Mouse (Mus musculus) hindbrain, embryonic 12.5 days (tissue): ENCODE measurements around the gene Iars2. TPM values are rescaled to one million over a fixed set of nuclear protein-coding genes. Genes with fewer than 3 reads are reported as not detected.

Experiments used
- ATAC-seq: fragments of 200-750 bp; cut with Nextera tagmentation; 2 replicates; pipeline ENCODE4 v1.8.0; 2017; ENCODE audit warnings: moderate TSS enrichment; ENCODE audit not compliant: low FRiP score
- H3K27ac ChIP-seq: fragments of 300-500 bp; sonication (generic); 2 replicates; pipeline ENCODE4 v1.5.1; 2016; ENCODE audit warnings: mild to moderate bottlenecking
- H3K27me3 ChIP-seq: fragments of 300-500 bp; sonication (generic); 2 replicates; pipeline ENCODE4 v1.6.1; 2016; ENCODE audit warnings: mild to moderate bottlenecking
- H3K36me3 ChIP-seq: fragments of 300-500 bp; sonication (generic); 2 replicates; pipeline ENCODE4 v1.6.1; 2016; ENCODE audit warnings: mild to moderate bottlenecking
- H3K4me1 ChIP-seq: fragments of 300-500 bp; sonication (generic); 2 replicates; pipeline ENCODE4 v1.6.1; 2016
- H3K4me2 ChIP-seq: fragments of 300-500 bp; sonication (generic); replicated peaks from 2 replicates; pipeline ENCODE4 v1.6.1; 2016; ENCODE audit warnings: mild to moderate bottlenecking
- H3K4me3 ChIP-seq: fragments of 300-500 bp; sonication (generic); 2 replicates; pipeline ENCODE4 v1.5.1; 2016; ENCODE audit warnings: mild to moderate bottlenecking
- H3K9ac ChIP-seq: fragments of 300-500 bp; sonication (generic); 2 replicates; pipeline ENCODE4 v1.6.1; 2016; ENCODE audit warnings: mild to moderate bottlenecking, moderate library complexity
- H3K9me3 ChIP-seq: fragments of 300-500 bp; sonication (generic); replicated peaks from 2 replicates; pipeline ENCODE4 v1.6.1; 2016; ENCODE audit warnings: mild to moderate bottlenecking
- WGBS: fragments of 180-500 bp; shearing (Covaris S2); methylation state at CpG from one replicate; pipeline ENCODE4 v1.1.7; 2016; 5-methylcytosine and 5-hydroxymethylcytosine counted together
- polyA plus RNA-seq: library from polyadenylated mRNA; unstranded; fragments of >200 nt; fragmentation: Nextera tagmentation; extraction: Ambion mirVana; gene quantifications from 2 replicates; pipeline ENCODE4 v1.2.1, GENCODE M21; 2016

Gene Iars2
- 24.7 and 25.0 TPM in 2 replicates for polyA plus RNA-seq

DNA sequence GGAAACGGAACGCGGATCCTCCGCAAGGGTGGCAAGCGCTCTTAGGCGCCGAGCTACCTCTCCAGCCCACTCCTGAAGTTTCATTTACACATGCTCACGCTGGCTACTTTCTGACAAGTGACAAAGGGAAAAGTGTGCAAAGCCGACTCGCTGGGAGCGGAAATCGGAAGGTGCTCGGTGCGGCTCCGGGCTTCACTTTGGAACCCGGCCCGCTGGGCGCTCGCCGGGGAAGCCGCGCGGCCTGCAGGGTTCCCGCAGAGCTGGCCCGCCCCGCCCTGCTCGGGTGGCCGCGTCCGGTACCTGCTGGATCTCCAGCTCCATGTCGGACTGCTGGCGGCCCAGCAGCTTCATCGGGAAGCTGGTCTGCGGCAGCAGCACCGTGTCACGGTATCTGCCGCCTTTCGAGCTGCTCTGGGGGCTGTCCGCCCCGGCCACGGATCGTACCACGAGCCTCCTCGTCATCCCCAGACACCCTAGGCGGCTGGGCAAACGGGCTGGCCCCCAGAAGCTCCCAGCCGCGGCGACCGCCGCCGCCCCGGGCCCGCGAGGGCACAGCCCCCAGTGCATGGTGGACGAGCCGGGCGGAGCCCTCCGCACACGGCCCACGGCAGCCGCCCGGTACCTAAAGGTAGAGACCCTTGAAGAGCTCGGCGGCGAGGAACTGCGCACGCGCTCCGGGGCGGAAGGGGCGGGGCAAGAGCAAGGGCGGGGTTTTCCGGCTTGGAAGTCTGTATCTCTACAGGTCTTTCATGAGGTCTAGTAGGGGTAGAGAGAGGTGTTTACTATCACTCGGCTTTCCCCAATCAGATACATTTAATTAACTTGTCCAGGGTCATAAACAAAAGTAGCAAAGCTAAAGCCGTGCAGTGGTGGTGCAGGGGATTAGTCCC lies at the start of gene Iars2:
Gene Iars2 (minus strand): TSS at position 676 of the 890 bp plus-strand sequence.
- WGBS, result under 1% methylated on average over 76 of the region's 76 CpGs
- Histone ChIP-seq H3K4me3 (peak within 1 kb of the TSS; percentile 95), H3K9me3 (no peaks in the 10 kb centered on the region), H3K4me2 (peak within 1 kb of the TSS; percentile 75), H3K4me1 (peaks cover 18% of the 10 kb centered on the region), H3K27me3 (no peaks in the 10 kb centered on the region), H3K36me3 (peaks cover 24% of the 10 kb centered on the region), H3K27ac (peak within 1 kb of the TSS; percentile 92), H3K9ac (peak within 1 kb of the TSS; percentile 93)
- peak; percentile 88 for ATAC-seq

DNA sequence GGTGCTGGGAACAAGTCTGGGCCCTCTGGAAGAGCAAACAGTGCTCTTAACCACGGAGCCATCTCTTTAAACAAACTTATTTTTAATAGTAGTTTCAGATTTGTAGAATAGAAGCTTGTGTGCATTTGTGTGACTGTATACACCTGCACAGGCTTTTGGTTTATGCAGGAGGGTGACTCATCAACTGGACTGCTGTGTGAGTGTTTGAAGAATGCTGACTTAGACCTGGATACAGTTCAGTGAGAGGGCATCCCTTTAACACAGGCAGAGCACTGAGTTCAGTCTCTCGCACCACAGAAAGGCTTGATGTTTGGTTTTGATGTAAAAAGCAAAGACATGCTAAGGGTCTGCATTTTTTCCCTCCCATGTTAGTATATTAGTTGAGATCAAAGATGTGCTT lies 48.2 kb upstream of the Iars2 start:
- H3K36me3 ChIP-seq, result peaks cover 80% of the 10 kb centered on the region
- no peaks in the 10 kb centered on the region for H3K27me3 ChIP-seq
- no peak overlapping the region for H3K4me3 ChIP-seq
- 93% methylated on average over 2 of the region's 2 CpGs for WGBS
- H3K4me2 ChIP-seq, result no peak overlapping the region
- no peak for ATAC-seq
- no peak overlapping the region for H3K9ac ChIP-seq
- H3K27ac ChIP-seq, result no peak overlapping the region
- no peaks in the 10 kb centered on the region for H3K4me1 ChIP-seq
- H3K9me3 ChIP-seq, result no peaks in the 10 kb centered on the region

DNA sequence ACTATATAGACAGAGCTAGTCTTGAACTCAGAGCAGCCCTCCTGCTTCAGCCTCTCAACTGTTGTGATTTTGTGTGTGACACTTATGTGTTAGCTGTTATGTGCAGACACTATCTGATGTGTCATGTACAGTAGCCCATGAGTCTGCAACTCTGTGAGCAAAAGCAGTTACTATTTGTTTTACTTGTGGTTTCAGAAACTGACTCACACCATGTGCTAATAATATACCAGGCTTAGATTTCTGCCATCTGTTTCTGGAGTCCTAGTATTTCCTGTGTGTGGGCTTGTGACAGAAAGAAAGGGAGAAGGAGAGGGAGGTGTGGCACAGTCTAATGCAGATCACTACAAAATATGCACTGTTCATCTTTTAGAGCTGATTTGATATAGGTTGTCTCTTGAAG lies 47.2 kb upstream of the Iars2 start:
- no peak for ATAC-seq
- Histone ChIP-seq H3K4me1 (no peaks in the 10 kb centered on the region), H3K4me2 (no peak overlapping the region), H3K9me3 (no peaks in the 10 kb centered on the region), H3K27ac (no peak overlapping the region), H3K36me3 (peaks cover 82% of the 10 kb centered on the region), H3K27me3 (no peaks in the 10 kb centered on the region), H3K4me3 (no peak overlapping the region), H3K9ac (no peak overlapping the region)

DNA sequence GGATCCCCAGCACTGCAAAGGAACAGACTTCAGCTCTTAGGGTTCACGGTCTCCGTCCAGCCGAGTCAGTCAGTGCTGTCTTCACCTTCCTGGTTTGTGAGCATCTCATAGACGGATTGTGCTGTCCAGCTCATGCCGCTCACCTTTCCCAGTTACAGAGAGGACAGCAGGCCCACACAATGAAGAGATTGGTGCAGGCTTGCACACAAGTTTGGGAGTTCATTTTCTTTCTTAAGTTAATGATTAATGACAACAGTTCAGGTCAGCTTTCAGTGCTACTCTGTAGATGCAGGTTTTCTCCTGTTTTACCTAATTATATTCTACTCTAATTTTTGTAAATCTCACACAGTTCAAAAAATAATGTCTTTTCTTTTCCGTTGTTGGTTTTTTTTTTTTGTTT lies 40.8 kb upstream of the Iars2 start:
- Histone ChIP-seq H3K27me3 (no peaks in the 10 kb centered on the region), H3K9me3 (no peaks in the 10 kb centered on the region), H3K9ac (no peak overlapping the region), H3K4me2 (no peak overlapping the region), H3K36me3 (peaks cover 44% of the 10 kb centered on the region), H3K4me3 (no peak overlapping the region), H3K27ac (no peak overlapping the region), H3K4me1 (peaks cover 6% of the 10 kb centered on the region)
- ATAC-seq, result no peak
- 95% methylated on average over 6 of the region's 6 CpGs for WGBS

DNA sequence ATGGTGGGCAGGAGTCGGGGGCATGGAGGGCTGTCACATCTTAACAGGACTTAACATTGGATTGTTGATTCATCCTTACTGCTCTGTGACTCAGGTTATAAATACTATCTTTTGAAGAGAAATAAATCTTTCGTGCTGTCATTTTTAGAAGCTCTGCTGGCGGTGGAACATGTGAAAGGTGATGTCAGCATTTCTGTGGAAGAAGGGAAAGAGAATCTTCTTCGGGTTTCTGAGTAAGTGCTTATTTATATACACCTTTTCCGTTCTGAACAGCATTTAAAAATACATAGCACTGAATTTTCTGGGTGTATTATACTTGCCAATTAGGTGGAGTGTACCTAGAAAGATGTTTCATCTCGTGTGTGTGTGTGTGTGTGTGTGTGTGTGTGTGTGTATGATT lies 38.2 kb upstream of the Iars2 start:
- 91% methylated on average over 6 of the region's 6 CpGs for WGBS
- H3K4me2 ChIP-seq, result no peak overlapping the region
- ATAC-seq, result no peak
- H3K27ac ChIP-seq, result no peak overlapping the region
- H3K9me3 ChIP-seq, result no peaks in the 10 kb centered on the region
- peaks cover 17% of the 10 kb centered on the region for H3K4me1 ChIP-seq
- no peak overlapping the region for H3K9ac ChIP-seq
- peaks cover 24% of the 10 kb centered on the region for H3K36me3 ChIP-seq
- H3K4me3 ChIP-seq, result no peak overlapping the region
- no peaks in the 10 kb centered on the region for H3K27me3 ChIP-seq

DNA sequence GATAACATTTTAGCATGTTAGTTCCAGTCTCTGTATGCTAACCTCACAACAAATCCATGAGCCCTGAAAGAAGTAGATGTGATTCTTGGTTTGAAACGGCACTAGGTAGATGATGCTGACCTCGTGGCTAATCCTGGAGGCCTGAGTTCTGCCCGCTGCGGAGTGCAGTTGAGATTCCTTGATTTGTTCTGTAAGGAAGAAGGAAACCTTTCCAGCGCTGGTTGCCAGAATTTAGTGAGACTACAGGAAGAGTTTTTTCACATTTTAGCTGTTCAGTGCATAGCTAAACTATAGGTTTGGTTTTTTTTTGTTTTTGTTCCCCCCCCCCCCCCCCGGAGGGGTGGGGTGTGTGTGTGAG lies 35.0 kb upstream of the Iars2 start:
- Histone ChIP-seq H3K4me2 (peak overlapping the region; percentile 77), H3K27me3 (no peaks in the 10 kb centered on the region), H3K36me3 (0 out of 2 replicates have a peak, but pooled peaks cover 3% of the 10 kb centered on the region), H3K4me1 (peaks cover 21% of the 10 kb centered on the region), H3K9me3 (no peaks in the 10 kb centered on the region), H3K9ac (peak overlapping the region; percentile 92; the same call in 1 of the 2 replicates), H3K4me3 (peak overlapping the region; percentile 100), H3K27ac (no peak overlapping the region)
- no peak for ATAC-seq
- 40% methylated on average over 6 of the region's 6 CpGs for WGBS

DNA sequence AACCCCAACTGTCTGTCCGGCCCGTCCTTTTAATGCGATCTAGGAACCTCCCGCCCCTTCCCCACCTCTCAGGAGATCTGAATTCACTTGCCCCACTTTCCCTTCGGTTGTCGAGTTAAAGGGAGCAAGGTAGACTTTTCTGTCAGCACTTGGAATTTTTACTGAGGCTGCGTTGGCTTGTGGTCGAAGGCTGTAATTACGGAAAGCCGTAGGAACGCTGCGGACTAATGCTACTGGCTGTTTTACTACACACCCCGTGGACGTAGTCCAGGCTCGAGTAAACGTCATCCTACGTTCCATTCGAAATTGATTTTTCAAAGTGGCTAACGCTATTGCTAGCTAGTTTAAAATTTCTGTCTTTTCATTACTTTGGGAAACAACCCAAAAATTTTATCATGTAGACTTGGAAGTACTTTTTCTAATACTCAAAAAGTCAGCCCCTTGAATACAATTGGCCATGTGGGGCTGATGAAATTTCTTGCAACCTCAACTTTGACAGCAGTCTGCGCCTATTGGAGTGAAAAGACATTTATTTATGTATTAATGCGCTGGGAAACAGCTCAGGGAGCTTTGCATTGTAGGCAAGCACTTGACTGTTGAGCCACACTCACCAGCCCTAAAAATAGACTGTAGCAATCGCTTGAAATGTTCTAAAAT lies 34.5 kb upstream of the Iars2 start:
- Histone ChIP-seq H3K4me1 (peaks cover 21% of the 10 kb centered on the region), H3K27ac (peak overlapping the region; percentile 88), H3K4me2 (peak overlapping the region; percentile 77), H3K36me3 (0 out of 2 replicates have a peak, but pooled peaks cover 3% of the 10 kb centered on the region), H3K9me3 (no peaks in the 10 kb centered on the region), H3K9ac (peak overlapping the region; percentile 92), H3K27me3 (no peaks in the 10 kb centered on the region), H3K4me3 (peak overlapping the region; percentile 100)
- WGBS, result 7% methylated on average over 22 of the region's 22 CpGs
- peak; percentile 42 for ATAC-seq

DNA sequence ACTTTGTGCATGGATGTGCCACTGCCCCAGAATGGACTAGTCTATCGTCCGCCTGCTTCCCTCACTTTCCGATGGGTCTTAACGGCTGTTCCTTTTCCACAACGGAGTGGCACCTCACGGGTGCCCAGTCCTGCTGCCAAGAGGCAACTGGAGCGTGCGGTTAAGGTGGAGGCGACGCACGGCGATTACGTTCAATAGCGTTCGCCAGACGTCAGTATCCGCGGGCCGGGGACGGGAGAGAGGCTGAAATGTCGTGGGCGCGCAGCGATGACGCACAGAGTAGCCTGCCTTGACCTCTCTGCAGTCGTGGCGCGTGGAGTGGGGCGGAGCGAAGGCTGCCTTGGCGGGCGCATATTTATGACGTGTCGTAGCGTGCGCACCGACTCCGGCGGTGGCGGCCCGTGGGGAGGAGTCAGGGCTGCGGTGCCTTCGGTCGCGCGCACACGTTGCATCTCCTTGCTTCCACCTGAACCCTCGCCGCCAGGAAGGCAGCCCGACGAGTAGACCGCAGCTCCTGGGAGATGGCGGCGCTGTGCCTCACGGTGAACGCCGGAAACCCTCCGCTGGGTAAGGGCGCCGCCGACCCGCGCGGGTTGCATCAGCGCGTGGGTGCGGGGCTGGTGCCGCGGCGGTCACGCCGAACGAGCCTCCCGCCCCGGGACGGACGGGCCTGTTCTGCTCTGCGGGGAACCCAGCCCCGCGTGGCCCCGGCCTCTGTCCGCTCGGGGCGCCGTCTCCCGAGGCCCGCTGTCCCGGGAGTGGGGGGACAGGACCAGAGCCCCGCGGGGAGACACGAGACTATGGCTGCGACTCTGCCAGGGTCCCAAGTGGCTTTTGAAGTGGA lies 33.7 kb upstream of the Iars2 start, which contains the start of gene Eprs:
Gene Eprs (plus strand): TSS at position 368 of the 844 bp plus-strand sequence.
- H3K9ac ChIP-seq, result peak within 1 kb of the TSS; percentile 92
- H3K36me3 ChIP-seq, result peaks cover 5% of the 10 kb centered on the region; the same call in 1 of the 2 replicates
- H3K4me1 ChIP-seq, result peaks cover 21% of the 10 kb centered on the region
- no peaks in the 10 kb centered on the region for H3K27me3 ChIP-seq
- H3K27ac ChIP-seq, result peak within 1 kb of the TSS; percentile 88
- peak within 1 kb of the TSS; percentile 77 for H3K4me2 ChIP-seq
- H3K4me3 ChIP-seq, result peak within 1 kb of the TSS; percentile 100
- ATAC-seq, result peak; percentile 96
- H3K9me3 ChIP-seq, result no peaks in the 10 kb centered on the region
- WGBS, result under 1% methylated on average over 73 of the region's 92 CpGs

DNA sequence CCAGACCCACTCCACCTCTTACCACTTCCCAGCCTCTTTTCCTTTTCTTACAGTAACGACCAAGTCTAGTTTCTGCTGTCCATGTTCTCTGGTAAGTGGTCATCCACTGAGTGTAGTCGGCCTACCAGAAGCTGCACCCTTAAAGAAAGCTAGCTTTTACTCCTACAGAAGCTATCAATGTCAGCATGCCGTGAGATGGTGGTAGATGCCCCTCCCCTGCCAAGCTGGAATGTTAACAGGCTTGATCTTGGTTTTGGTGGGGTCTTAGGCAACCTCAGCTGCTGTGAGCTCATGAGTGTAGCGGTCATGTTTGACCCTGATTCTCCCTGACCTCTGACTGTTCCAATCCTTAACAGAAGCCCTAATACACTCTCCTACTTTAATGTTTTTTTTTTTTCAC lies 29.0 kb upstream of the Iars2 start:
- WGBS, result 88% methylated on average over 4 of the region's 4 CpGs
- Histone ChIP-seq H3K4me3 (no peak overlapping the region), H3K9ac (no peak overlapping the region), H3K4me2 (no peak overlapping the region), H3K27ac (no peak overlapping the region), H3K9me3 (no peaks in the 10 kb centered on the region), H3K36me3 (peaks cover 37% of the 10 kb centered on the region), H3K4me1 (peaks cover 4% of the 10 kb centered on the region), H3K27me3 (no peaks in the 10 kb centered on the region)
- no peak for ATAC-seq

DNA sequence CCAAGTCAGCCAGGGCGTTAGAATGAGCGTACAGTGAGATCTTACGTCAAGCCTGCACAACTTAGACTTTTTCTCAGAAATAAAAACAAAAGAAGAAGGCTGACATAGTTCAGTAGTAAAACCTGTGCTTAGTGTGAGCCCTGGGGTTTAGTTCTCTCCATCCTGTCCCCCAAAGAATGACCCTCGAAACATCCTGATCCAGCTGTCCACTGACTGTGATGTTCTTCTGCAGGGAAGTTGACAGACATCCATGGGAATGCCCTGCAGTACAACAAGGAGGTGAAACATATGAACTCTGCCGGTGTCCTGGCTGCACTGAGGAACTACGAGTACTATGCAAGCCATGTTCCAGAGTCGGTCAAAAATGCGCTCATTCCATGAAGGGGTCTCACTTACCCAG lies 27.1 kb upstream of the Iars2 start:
- Histone ChIP-seq H3K4me1 (no peaks in the 10 kb centered on the region), H3K4me2 (no peak overlapping the region), H3K4me3 (no peak overlapping the region), H3K36me3 (peaks cover 54% of the 10 kb centered on the region), H3K27me3 (no peaks in the 10 kb centered on the region), H3K9me3 (no peaks in the 10 kb centered on the region), H3K27ac (no peak overlapping the region), H3K9ac (no peak overlapping the region)
- no peak for ATAC-seq
- WGBS, result 95% methylated on average over 8 of the region's 8 CpGs

DNA sequence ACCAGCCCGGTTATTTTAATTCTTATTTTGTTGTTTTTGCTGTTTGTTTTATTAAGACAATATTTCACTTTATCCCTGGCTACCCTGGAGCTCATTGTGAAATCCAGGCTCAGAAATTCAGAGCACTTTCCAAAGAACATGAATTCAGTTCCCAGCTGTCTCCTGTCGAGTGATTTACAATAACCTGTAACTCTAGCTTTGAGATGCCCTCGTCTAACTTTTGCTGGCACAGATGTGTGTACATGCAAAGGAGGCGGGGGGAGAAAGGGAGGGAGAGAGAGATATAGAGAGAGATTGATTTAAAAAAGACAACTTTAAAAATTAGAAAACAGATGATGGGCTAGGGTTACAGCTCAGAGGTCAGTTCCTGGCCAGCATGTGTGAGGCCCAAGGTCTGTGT lies 25.5 kb upstream of the Iars2 start:
- Histone ChIP-seq H3K27ac (no peak overlapping the region), H3K4me2 (no peak overlapping the region), H3K27me3 (no peaks in the 10 kb centered on the region), H3K9ac (no peak overlapping the region), H3K9me3 (no peaks in the 10 kb centered on the region), H3K4me1 (no peaks in the 10 kb centered on the region), H3K36me3 (peaks cover 69% of the 10 kb centered on the region), H3K4me3 (no peak overlapping the region)
- ATAC-seq, result no peak
- 93% methylated on average over 4 of the region's 4 CpGs for WGBS

DNA sequence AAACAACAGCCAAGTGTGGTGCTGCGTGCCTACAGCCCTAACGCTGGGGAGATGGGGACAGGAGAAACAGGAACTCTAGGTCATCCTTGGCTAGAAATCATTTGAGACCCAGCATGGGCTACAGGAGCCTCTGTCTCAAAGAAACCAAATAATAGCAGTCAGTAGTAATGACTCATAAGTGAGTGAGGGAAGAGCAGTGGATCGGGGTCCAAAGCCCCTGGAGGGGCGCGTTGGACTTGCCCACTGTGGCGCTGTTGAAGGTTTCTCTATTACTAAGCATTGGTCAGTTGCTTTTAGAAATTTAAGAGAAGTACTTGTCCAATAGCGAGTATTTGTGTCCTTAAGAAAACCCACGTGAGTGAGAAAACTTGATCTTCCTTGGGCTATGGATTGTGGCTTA lies 24.2 kb upstream of the Iars2 start:
- Histone ChIP-seq H3K4me2 (no peak overlapping the region), H3K9ac (no peak overlapping the region), H3K27ac (no peak overlapping the region), H3K36me3 (peaks cover 81% of the 10 kb centered on the region), H3K27me3 (no peaks in the 10 kb centered on the region), H3K4me3 (no peak overlapping the region), H3K4me1 (no peaks in the 10 kb centered on the region), H3K9me3 (no peaks in the 10 kb centered on the region)
- WGBS, result 93% methylated on average over 8 of the region's 8 CpGs
- ATAC-seq, result no peak
